Mouse (Mus musculus) stomach, embryonic 14.5 days (tissue): Measurements from ENCODE around the gene Dhrs7c. TPM values are rescaled to one million over a fixed set of nuclear protein-coding genes. Genes with fewer than 3 reads are reported as not detected.

Experiments used
- ATAC-seq: fragments of 200-750 bp; cut with Nextera tagmentation; 2 replicates; pipeline ENCODE4 v1.8.0; 2017; ENCODE audit warnings: low read depth, moderate TSS enrichment; ENCODE audit not compliant: insufficient number of reproducible peaks, insufficient read depth, low FRiP score
- H3K27ac ChIP-seq: fragments of 300-500 bp; sonication (generic); 2 replicates; pipeline ENCODE4 v1.5.1; 2014; ENCODE audit warnings: mild to moderate bottlenecking, low read length, moderate library complexity, mixed read lengths
- H3K27me3 ChIP-seq: fragments of 300-500 bp; sonication (generic); 2 replicates; pipeline ENCODE4 v1.6.1; 2014; ENCODE audit warnings: low read length, control low read depth, mixed read lengths; ENCODE audit not compliant: control insufficient read depth, insufficient read depth
- H3K36me3 ChIP-seq: fragments of 300-500 bp; sonication (generic); 2 replicates; pipeline ENCODE4 v1.6.1; 2014; ENCODE audit warnings: mild to moderate bottlenecking, control low read depth, low read length, moderate library complexity, mixed read lengths; ENCODE audit not compliant: control insufficient read depth, insufficient read depth
- H3K4me1 ChIP-seq: fragments of 300-500 bp; sonication (generic); 2 replicates; pipeline ENCODE4 v1.6.1; 2014; ENCODE audit warnings: low read length, control low read depth, mixed read lengths; ENCODE audit not compliant: control insufficient read depth, insufficient read depth
- H3K4me2 ChIP-seq: fragments of 300-500 bp; sonication (generic); replicated peaks from 2 replicates; pipeline ENCODE4 v1.6.1; 2014; ENCODE audit warnings: low read depth, low read length, control low read depth
- H3K4me3 ChIP-seq: fragments of 300-500 bp; sonication (generic); 2 replicates; pipeline ENCODE4 v1.5.1; 2014; ENCODE audit warnings: low read depth, low read length, control low read depth
- H3K9ac ChIP-seq: fragments of 300-500 bp; sonication (generic); replicated peaks from 2 replicates; pipeline ENCODE4 v1.6.1; 2014; ENCODE audit warnings: low read depth, mild to moderate bottlenecking, control low read depth, low read length, moderate library complexity, mixed read lengths
- H3K9me3 ChIP-seq: fragments of 300-500 bp; sonication (generic); 2 replicates; pipeline ENCODE4 v1.6.1; 2016; ENCODE audit warnings: low read depth, low read length, control low read depth; ENCODE audit not compliant: control insufficient read depth
- WGBS: fragments of 180-500 bp; shearing (Covaris S2); extraction: QIAGEN DNeasy Blood & Tissue Kit; methylation state at CpG from one replicate; pipeline ENCODE4 v1.1.7; 2014; 5-methylcytosine and 5-hydroxymethylcytosine counted together
- polyA plus RNA-seq: library from polyadenylated mRNA; unstranded; fragments of >200 nt; fragmentation: Nextera tagmentation; extraction: Ambion mirVana; gene quantifications from 2 replicates; pipeline ENCODE4 v1.2.1, GENCODE M21; 2014

The Dhrs7c gene
- polyA plus RNA-seq, 1 experiment from 2014 or later, result not detected

- H3K9me3 ChIP-seq, result no peaks in the 10 kb centered on the region
- no peak for ATAC-seq
- no peaks in the 10 kb centered on the region for H3K4me1 ChIP-seq
- H3K36me3 ChIP-seq, result no peaks in the 10 kb centered on the region
- no peak overlapping the region for H3K4me3 ChIP-seq
- no peak overlapping the region for H3K27ac ChIP-seq
- no peak overlapping the region for H3K9ac ChIP-seq
- no peak overlapping the region for H3K4me2 ChIP-seq
- 87% methylated on average over 6 of the region's 6 CpGs for WGBS
- no peaks in the 10 kb centered on the region for H3K27me3 ChIP-seq
Measured at GRCm38 (mm10) chr11:67821560-67821959, 23.6 kb downstream of the Dhrs7c start.

DNA sequence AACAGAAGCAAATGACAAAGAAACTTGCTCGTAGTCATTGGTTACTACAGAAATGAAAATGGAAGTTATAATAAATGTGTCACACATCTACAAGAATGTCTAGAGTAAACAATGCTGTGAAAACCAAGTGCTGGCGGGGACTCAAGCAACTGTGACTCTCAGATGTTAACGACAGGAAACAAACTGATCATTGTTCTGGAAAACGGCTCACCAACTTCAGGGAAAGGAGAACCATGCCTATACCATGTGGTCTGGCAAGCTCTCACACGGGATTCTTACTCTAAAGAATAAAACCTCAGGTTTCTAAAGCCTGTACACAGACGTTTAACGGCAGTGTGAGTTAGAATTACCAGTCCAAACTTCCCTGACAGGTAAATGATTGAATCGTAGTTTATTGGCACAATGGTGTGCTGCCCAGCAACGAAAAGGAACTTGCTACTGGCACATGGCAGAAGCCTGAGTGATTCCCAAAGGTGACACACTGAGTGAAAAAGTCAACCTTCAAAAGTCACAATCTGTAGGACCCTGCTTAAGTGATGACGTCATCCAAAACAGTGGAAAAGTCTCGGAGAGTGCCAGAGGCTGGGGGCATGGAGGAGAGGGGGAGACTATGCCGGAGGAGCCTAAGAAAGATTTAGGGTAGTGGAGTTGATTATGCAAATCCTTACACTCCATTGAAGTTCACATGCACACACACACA lies 30.5 kb downstream of the Dhrs7c start:
- no peaks in the 10 kb centered on the region for H3K27me3 ChIP-seq
- ATAC-seq, result no peak
- no peaks in the 10 kb centered on the region for H3K9me3 ChIP-seq
- no peak overlapping the region for H3K9ac ChIP-seq
- no peaks in the 10 kb centered on the region for H3K4me1 ChIP-seq
- H3K4me2 ChIP-seq, result no peak overlapping the region; the same call in 1 of the 2 replicates
- no peaks in the 10 kb centered on the region for H3K36me3 ChIP-seq
- WGBS, result 24% methylated on average over 12 of the region's 12 CpGs
- H3K4me3 ChIP-seq, result no peak overlapping the region
- H3K27ac ChIP-seq, result no peak overlapping the region

GRCm38 (mm10) chr11:67829530-67829929 lies 31.5 kb downstream of the Dhrs7c start:
- Histone ChIP-seq H3K4me1 (no peaks in the 10 kb centered on the region), H3K4me3 (no peak overlapping the region), H3K4me2 (no peak overlapping the region), H3K9me3 (no peaks in the 10 kb centered on the region), H3K36me3 (no peaks in the 10 kb centered on the region), H3K27me3 (no peaks in the 10 kb centered on the region), H3K9ac (no peak overlapping the region), H3K27ac (no peak overlapping the region)
- ATAC-seq, result no peak
- WGBS, result 72% methylated on average over 6 of the region's 6 CpGs

DNA sequence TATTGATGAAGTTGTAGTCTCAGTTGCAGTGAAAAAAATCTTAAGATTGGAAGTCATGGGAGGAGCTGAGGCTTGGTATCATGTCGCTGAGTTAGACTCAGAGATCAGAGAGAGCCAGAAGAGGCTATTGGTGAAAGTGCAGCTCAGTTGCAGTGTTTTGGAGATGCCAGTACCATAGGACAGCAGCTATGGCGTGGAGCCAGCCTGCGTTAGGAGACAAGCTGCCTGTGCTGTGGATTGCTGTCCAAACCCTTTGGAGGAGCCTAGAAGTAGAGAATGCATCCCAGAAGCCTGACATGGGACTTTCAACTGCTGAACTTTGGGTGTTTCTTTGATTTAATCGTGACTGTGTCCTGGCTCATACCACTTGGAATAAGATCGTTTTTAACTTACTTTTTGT lies 33.8 kb downstream of the Dhrs7c start:
- H3K27ac ChIP-seq, result no peak overlapping the region
- H3K4me1 ChIP-seq, result no peaks in the 10 kb centered on the region
- no peak overlapping the region for H3K9ac ChIP-seq
- no peaks in the 10 kb centered on the region for H3K36me3 ChIP-seq
- WGBS, result 64% methylated on average over 5 of the region's 5 CpGs
- H3K4me3 ChIP-seq, result no peak overlapping the region
- H3K4me2 ChIP-seq, result no peak overlapping the region
- no peak for ATAC-seq
- no peaks in the 10 kb centered on the region for H3K9me3 ChIP-seq
- no peaks in the 10 kb centered on the region for H3K27me3 ChIP-seq

- H3K27ac ChIP-seq, result no peak overlapping the region
- H3K9me3 ChIP-seq, result no peaks in the 10 kb centered on the region
- no peaks in the 10 kb centered on the region for H3K27me3 ChIP-seq
- no peak for ATAC-seq
- H3K4me1 ChIP-seq, result no peaks in the 10 kb centered on the region
- no peaks in the 10 kb centered on the region for H3K36me3 ChIP-seq
- H3K4me3 ChIP-seq, result no peak overlapping the region
- no peak overlapping the region for H3K9ac ChIP-seq
- WGBS, result 83% methylated on average over 10 of the region's 10 CpGs
- no peak overlapping the region for H3K4me2 ChIP-seq
Measured at GRCm38 (mm10) chr11:67835408-67836078, 37.6 kb downstream of the Dhrs7c start.

DNA sequence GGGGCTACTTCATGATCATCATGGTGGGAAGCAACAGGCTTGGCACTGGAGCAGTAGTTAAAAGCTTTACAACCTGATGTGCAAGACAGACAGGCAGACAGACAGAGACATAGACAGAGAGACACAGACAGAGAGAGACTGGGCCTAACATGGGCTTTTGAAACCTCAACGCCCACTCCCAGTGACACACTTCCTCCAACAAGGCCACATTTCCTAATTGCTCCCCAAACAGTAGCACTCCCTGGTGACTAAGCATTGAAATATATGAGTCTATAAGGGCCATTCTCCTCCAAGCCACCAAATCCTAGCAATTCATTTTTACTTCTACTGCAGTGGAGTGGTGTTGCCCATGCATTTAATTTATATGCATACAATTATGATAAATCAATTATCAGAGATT lies 41.8 kb downstream of the Dhrs7c start:
- Histone ChIP-seq H3K27me3 (no peaks in the 10 kb centered on the region), H3K27ac (no peak overlapping the region), H3K9me3 (no peaks in the 10 kb centered on the region), H3K4me3 (no peak overlapping the region), H3K4me2 (no peak overlapping the region), H3K9ac (no peak overlapping the region), H3K4me1 (no peaks in the 10 kb centered on the region), H3K36me3 (no peaks in the 10 kb centered on the region)
- ATAC-seq, result no peak
- 88% methylated on average over 1 of the region's 1 CpGs for WGBS

DNA sequence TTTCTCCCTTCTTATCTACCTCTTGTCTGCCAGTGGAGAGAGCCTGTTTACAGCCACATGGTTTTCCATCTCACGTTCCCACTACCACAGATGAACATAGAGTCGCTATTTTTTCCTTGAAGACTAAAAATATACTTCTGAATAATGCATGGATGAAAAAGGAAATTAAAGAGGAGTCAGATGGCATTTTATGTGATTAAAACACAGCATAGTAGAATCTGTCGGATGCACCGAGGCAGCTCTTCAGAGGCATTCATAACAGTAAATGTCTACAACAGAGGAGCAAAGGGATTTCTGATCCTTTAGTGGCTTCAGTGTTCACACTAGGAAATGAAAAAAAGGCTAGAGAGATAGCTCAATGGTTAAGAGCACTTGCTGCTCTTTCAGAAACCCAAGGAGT lies 47.2 kb downstream of the Dhrs7c start:
- H3K27me3 ChIP-seq, result no peaks in the 10 kb centered on the region
- no peaks in the 10 kb centered on the region for H3K36me3 ChIP-seq
- no peak overlapping the region for H3K9ac ChIP-seq

GRCm38 (mm10) chr11:67851770-67852169 lies 53.8 kb downstream of the Dhrs7c start:
- no peak for ATAC-seq
- Histone ChIP-seq H3K9me3 (no peaks in the 10 kb centered on the region), H3K4me2 (no peak overlapping the region), H3K27ac (no peak overlapping the region), H3K27me3 (no peaks in the 10 kb centered on the region), H3K4me1 (no peaks in the 10 kb centered on the region), H3K9ac (no peak overlapping the region), H3K4me3 (no peak overlapping the region), H3K36me3 (no peaks in the 10 kb centered on the region)
- WGBS, result 62% methylated on average over 5 of the region's 5 CpGs

More for the DNA sequence above, 47.2 kb downstream of the Dhrs7c start:
- H3K4me2 ChIP-seq, result no peak overlapping the region
- no peak overlapping the region for H3K4me3 ChIP-seq
- H3K9me3 ChIP-seq, result no peaks in the 10 kb centered on the region
- no peaks in the 10 kb centered on the region for H3K4me1 ChIP-seq
- WGBS, result 81% methylated on average over 4 of the region's 4 CpGs
- ATAC-seq, result no peak
- H3K27ac ChIP-seq, result no peak overlapping the region
